Mouse (Mus musculus) stomach, embryonic 14.5 days (tissue): Measurements from ENCODE around the gene Gm4792. TPM values are rescaled to one million over a fixed set of nuclear protein-coding genes. Genes with fewer than 3 reads are reported as not detected.

Source experiments
- ATAC-seq: fragments of 200-750 bp; cut with Nextera tagmentation; 2 replicates; pipeline ENCODE4 v1.8.0; 2017; ENCODE audit warnings: low read depth, moderate TSS enrichment; ENCODE audit not compliant: insufficient number of reproducible peaks, insufficient read depth, low FRiP score
- H3K27ac ChIP-seq: fragments of 300-500 bp; sonication (generic); 2 replicates; pipeline ENCODE4 v1.5.1; 2014; ENCODE audit warnings: mild to moderate bottlenecking, low read length, moderate library complexity, mixed read lengths
- H3K27me3 ChIP-seq: fragments of 300-500 bp; sonication (generic); 2 replicates; pipeline ENCODE4 v1.6.1; 2014; ENCODE audit warnings: low read length, control low read depth, mixed read lengths; ENCODE audit not compliant: control insufficient read depth, insufficient read depth
- H3K36me3 ChIP-seq: fragments of 300-500 bp; sonication (generic); 2 replicates; pipeline ENCODE4 v1.6.1; 2014; ENCODE audit warnings: mild to moderate bottlenecking, control low read depth, low read length, moderate library complexity, mixed read lengths; ENCODE audit not compliant: control insufficient read depth, insufficient read depth
- H3K4me1 ChIP-seq: fragments of 300-500 bp; sonication (generic); 2 replicates; pipeline ENCODE4 v1.6.1; 2014; ENCODE audit warnings: low read length, control low read depth, mixed read lengths; ENCODE audit not compliant: control insufficient read depth, insufficient read depth
- H3K4me2 ChIP-seq: fragments of 300-500 bp; sonication (generic); replicated peaks from 2 replicates; pipeline ENCODE4 v1.6.1; 2014; ENCODE audit warnings: low read depth, low read length, control low read depth
- H3K4me3 ChIP-seq: fragments of 300-500 bp; sonication (generic); 2 replicates; pipeline ENCODE4 v1.5.1; 2014; ENCODE audit warnings: low read depth, low read length, control low read depth
- H3K9ac ChIP-seq: fragments of 300-500 bp; sonication (generic); replicated peaks from 2 replicates; pipeline ENCODE4 v1.6.1; 2014; ENCODE audit warnings: low read depth, mild to moderate bottlenecking, control low read depth, low read length, moderate library complexity, mixed read lengths
- H3K9me3 ChIP-seq: fragments of 300-500 bp; sonication (generic); 2 replicates; pipeline ENCODE4 v1.6.1; 2016; ENCODE audit warnings: low read depth, low read length, control low read depth; ENCODE audit not compliant: control insufficient read depth
- WGBS: fragments of 180-500 bp; shearing (Covaris S2); extraction: QIAGEN DNeasy Blood & Tissue Kit; methylation state at CpG from one replicate; pipeline ENCODE4 v1.1.7; 2014; 5-methylcytosine and 5-hydroxymethylcytosine counted together
- polyA plus RNA-seq: library from polyadenylated mRNA; unstranded; fragments of >200 nt; fragmentation: Nextera tagmentation; extraction: Ambion mirVana; gene quantifications from 2 replicates; pipeline ENCODE4 v1.2.1, GENCODE M21; 2014

The Gm4792 gene
- polyA plus RNA-seq = not detected in 2 replicates

DNA sequence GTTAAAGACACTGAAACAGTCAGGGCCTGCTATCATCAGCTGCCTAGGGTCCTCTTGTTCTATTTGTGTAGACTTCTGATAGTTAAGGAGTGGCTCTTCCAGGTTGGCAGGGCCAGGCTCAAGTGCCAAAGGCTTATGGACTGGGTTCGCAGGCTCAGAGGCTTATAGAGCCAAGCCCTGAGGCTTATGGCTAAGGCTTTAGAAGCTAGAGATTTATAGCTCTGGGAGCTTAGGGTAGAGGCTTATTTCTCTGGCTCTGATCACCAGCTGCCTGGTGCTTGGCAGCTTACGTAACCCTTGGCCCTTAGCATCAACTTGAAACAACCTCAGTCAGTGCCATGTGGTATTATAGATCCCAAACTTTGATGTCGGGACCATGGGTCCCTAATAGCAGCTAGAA, at the start of gene Gm4792:
Gene Gm4792 (minus strand): TSS at position 233 of the 400 bp plus-strand sequence.
- Histone ChIP-seq H3K9me3 (no peaks in the 10 kb centered on the region), H3K27me3 (no peaks in the 10 kb centered on the region), H3K4me1 (peaks cover 5% of the 10 kb centered on the region; the same call in 1 of the 2 replicates), H3K9ac (no peak within 1 kb of the TSS), H3K4me3 (no peak within 1 kb of the TSS), H3K36me3 (no peaks in the 10 kb centered on the region), H3K27ac (no peak within 1 kb of the TSS), H3K4me2 (no peak within 1 kb of the TSS)
- 77% methylated on average over 3 of the region's 3 CpGs for WGBS
- no peak for ATAC-seq

DNA sequence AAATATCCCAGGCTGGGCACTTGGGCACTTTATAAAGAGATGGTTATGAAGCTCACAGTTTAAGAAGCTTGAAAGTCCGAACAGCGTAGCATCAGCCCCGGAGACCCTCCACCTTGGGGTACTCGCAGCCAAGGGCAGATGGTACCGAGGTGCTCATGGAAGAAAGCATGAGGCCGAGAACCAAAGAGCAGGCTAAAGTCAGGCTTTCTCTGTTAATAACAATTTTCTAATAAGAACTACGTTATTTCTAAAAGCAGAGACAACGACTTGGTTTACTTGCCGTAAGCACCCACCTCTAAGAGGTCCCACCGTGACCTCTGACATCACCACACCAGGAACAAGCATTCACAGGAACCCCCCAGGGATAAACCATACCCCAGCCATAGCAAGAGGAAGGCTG, 49.5 kb upstream of the Gm4792 start:
- H3K27me3 ChIP-seq = no peaks in the 10 kb centered on the region
- H3K4me1 ChIP-seq = no peaks in the 10 kb centered on the region
- H3K4me3 ChIP-seq = no peak overlapping the region
- no peak overlapping the region for H3K27ac ChIP-seq
- ATAC-seq = no peak
- 94% methylated on average over 10 of the region's 10 CpGs for WGBS
- H3K36me3 ChIP-seq = no peaks in the 10 kb centered on the region
- no peak overlapping the region for H3K9ac ChIP-seq
- H3K4me2 ChIP-seq = no peak overlapping the region
- H3K9me3 ChIP-seq = no peaks in the 10 kb centered on the region

DNA sequence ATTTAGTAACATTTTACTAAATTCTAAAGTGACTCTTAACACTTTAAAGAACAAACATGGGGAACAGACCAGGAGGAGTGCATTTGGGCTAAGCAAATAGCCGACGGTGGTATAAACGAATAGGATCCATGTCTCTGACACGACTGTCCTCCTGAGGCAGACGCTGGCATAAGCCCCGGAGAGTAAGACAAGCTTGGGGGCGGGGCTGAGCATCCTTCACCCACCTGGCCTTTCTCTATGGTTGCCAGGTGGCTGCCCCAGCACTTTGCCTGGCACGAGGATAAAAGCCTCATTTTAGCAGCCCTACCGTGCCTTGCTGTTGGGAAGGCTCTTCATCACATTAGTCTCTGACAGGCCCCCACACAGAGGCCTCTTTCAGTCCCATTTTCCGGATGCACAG, 48.8 kb upstream of the Gm4792 start:
- Histone ChIP-seq H3K27ac (no peak overlapping the region), H3K27me3 (no peaks in the 10 kb centered on the region), H3K9me3 (no peaks in the 10 kb centered on the region), H3K4me3 (no peak overlapping the region), H3K9ac (no peak overlapping the region), H3K4me2 (no peak overlapping the region), H3K36me3 (no peaks in the 10 kb centered on the region), H3K4me1 (no peaks in the 10 kb centered on the region)
- 60% methylated on average over 10 of the region's 10 CpGs for WGBS
- ATAC-seq = no peak

DNA sequence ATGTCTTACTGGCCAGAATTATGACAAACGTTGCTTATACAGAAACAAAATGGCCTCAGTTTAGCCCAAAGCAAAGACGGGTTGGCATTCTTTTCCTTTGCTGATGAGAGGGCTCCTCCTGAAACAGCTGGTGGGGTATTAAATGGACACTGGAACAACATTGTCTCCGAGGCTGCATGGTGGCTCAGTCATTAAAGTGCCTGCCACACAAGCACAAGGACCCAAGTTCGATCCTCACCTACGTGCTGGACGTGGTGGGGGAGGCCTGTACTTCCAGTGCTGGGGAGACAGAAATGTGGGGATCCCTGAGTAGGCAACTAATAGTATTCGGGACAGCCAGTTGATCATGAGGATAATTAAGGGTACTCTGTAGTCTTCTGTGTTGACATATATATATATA, 48.1 kb upstream of the Gm4792 start:
- 88% methylated on average over 7 of the region's 7 CpGs for WGBS
- Histone ChIP-seq H3K9me3 (no peaks in the 10 kb centered on the region), H3K4me1 (no peaks in the 10 kb centered on the region), H3K9ac (no peak overlapping the region), H3K4me2 (no peak overlapping the region), H3K36me3 (no peaks in the 10 kb centered on the region), H3K4me3 (no peak overlapping the region), H3K27ac (no peak overlapping the region), H3K27me3 (no peaks in the 10 kb centered on the region)
- ATAC-seq = no peak

GRCm38 (mm10) chr10:94345509-94346252, 47.2 kb upstream of the Gm4792 start:
- no peaks in the 10 kb centered on the region for H3K36me3 ChIP-seq
- H3K27ac ChIP-seq = no peak overlapping the region
- 90% methylated on average over 7 of the region's 7 CpGs for WGBS
- H3K4me3 ChIP-seq = no peak overlapping the region
- no peaks in the 10 kb centered on the region for H3K9me3 ChIP-seq
- no peak overlapping the region for H3K9ac ChIP-seq
- H3K4me1 ChIP-seq = no peaks in the 10 kb centered on the region
- ATAC-seq = no peak
- H3K27me3 ChIP-seq = no peaks in the 10 kb centered on the region
- H3K4me2 ChIP-seq = no peak overlapping the region

DNA sequence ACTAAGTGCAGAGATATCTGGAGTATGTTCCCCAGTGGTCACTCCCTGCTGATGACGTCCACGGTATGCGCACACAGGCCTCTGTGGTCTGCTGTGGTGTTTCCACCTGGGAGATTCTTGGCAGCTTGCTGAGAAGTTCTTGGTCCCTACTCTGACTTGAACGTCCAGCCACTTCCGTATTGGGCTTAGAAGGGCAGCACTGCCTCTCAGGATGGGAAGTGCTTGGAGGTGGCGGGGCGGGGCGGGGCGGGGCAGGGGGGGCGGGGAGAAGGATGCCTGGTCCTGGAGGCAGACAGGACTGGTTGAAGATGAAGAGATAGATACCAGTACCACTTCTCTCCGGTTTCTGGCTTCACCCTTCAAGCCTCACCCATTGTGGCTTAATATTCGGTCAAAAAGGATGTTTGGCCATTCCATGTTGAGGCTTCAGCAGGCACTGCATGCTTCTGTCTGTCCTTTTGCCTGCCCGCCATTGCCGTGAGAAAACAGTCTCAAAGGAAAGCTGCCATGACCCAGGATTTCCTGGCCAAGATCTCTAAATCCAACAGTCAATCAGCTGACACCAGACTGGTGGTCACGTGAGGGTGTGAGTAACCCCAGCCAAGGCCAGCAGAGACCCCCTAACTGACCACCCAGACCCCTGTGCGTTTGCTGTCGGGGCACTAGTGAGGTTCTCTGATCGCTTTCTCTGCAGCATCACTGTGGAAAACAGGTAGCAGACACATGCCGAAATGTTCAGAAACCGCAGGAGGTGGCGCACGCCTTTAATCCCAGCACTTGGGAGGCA, 46.3 kb upstream of the Gm4792 start:
- Histone ChIP-seq H3K36me3 (no peaks in the 10 kb centered on the region), H3K9ac (no peak overlapping the region), H3K4me3 (no peak overlapping the region), H3K27me3 (no peaks in the 10 kb centered on the region), H3K4me1 (no peaks in the 10 kb centered on the region), H3K27ac (no peak overlapping the region), H3K4me2 (no peak overlapping the region), H3K9me3 (no peaks in the 10 kb centered on the region)
- 51% methylated on average over 22 of the region's 22 CpGs for WGBS
- ATAC-seq = no peak; the same call in 1 of the 2 replicates

DNA sequence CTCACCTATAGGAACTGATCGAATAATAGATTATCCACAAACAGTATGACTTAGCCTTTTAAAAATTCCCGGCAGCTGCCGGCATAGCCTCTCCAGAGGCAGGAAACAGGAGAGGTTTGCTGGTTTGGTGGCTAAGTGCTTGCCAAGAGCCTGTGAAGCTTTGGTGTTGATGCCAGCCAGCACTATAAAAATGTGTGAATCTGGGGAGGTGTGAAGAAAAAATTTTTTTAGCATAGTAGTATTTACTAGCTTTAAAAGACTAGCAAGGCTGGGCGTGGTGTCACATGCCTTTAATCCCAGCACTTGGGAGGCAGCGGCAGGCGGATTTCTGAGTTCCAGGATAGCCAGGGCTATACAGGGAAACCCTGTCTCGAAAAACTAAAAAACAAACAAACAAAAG, 45.1 kb upstream of the Gm4792 start:
- Histone ChIP-seq H3K27ac (no peak overlapping the region), H3K4me1 (no peaks in the 10 kb centered on the region), H3K27me3 (no peaks in the 10 kb centered on the region), H3K36me3 (no peaks in the 10 kb centered on the region), H3K4me2 (no peak overlapping the region), H3K9ac (no peak overlapping the region), H3K4me3 (no peak overlapping the region), H3K9me3 (no peaks in the 10 kb centered on the region)
- WGBS = 83% methylated on average over 7 of the region's 7 CpGs
- ATAC-seq = no peak

GRCm38 (mm10) chr10:94342256-94342655, 43.8 kb upstream of the Gm4792 start:
- no peaks in the 10 kb centered on the region for H3K4me1 ChIP-seq
- no peak overlapping the region for H3K4me2 ChIP-seq
- no peak overlapping the region for H3K4me3 ChIP-seq
- no peaks in the 10 kb centered on the region for H3K27me3 ChIP-seq
- no peak overlapping the region for H3K9ac ChIP-seq
- no peak for ATAC-seq
- no peaks in the 10 kb centered on the region for H3K9me3 ChIP-seq
- no peak overlapping the region for H3K27ac ChIP-seq
- 79% methylated on average over 7 of the region's 7 CpGs for WGBS
- no peaks in the 10 kb centered on the region for H3K36me3 ChIP-seq
